Mouse (Mus musculus): ENCODE results near the gene Tulp1.

- TF ChIP-seq CTCF (IDR thresholded peaks at IDR 0.05; ENCODE audit: control insufficient read depth, insufficient read depth, insufficient replicate concordance, low read depth, low read length) (no peak), POLR2A (IDR thresholded peaks at IDR 0.05; ENCODE audit: control insufficient read depth, low read depth, low read length) (no peak)
Measured at GRCm38 (mm10) chr17:28341091-28341490, 23.9 kb downstream of the Tulp1 start.
